Mouse (Mus musculus) heart, postnatal 0 days (tissue): ENCODE data around the gene Mab21l2. TPM values are rescaled to one million over a fixed set of nuclear protein-coding genes. Genes with fewer than 3 reads are reported as not detected.

ENCODE experiments used
- ATAC-seq: fragments of 200-750 bp; cut with Nextera tagmentation; 2 replicates; pipeline ENCODE4 v1.8.0; 2017; ENCODE audit warnings: low read depth, moderate number of reproducible peaks, moderate library complexity; ENCODE audit not compliant: insufficient read depth
- DNase-seq: peaks from one replicate; pipeline ENCODE4 v3.0.0-alpha.2; 2016; ENCODE audit warnings: low spot score
- H3K27ac ChIP-seq: fragments of 300-500 bp; sonication (generic); 2 replicates; pipeline ENCODE4 v1.5.1; 2014; ENCODE audit warnings: low read depth, mild to moderate bottlenecking
- H3K27me3 ChIP-seq: fragments of 300-500 bp; sonication (generic); 2 replicates; pipeline ENCODE4 v1.6.1; 2014; ENCODE audit warnings: low read length, mixed read lengths; ENCODE audit not compliant: control insufficient read depth, insufficient read depth
- H3K36me3 ChIP-seq: fragments of 300-500 bp; sonication (generic); replicated peaks from 2 replicates; pipeline ENCODE4 v1.6.1; 2014; ENCODE audit warnings: low read length, mixed read lengths; ENCODE audit not compliant: control insufficient read depth, insufficient read depth
- H3K4me1 ChIP-seq: fragments of 300-500 bp; sonication (generic); 2 replicates; pipeline ENCODE4 v1.6.1; 2014; ENCODE audit warnings: antibody characterized with exemption; ENCODE audit not compliant: control insufficient read depth, insufficient read depth
- H3K4me2 ChIP-seq: fragments of 300-500 bp; sonication (generic); 2 replicates; pipeline ENCODE4 v1.6.1; 2014; ENCODE audit warnings: low read depth, mild to moderate bottlenecking, low read length, moderate library complexity
- H3K4me3 ChIP-seq: fragments of 300-500 bp; sonication (generic); 2 replicates; pipeline ENCODE4 v1.5.1; 2014; ENCODE audit warnings: low read depth, low read length
- H3K9ac ChIP-seq: fragments of 300-500 bp; sonication (generic); replicated peaks from 2 replicates; pipeline ENCODE4 v1.6.1; 2014; ENCODE audit warnings: low read depth, low read length, mixed read lengths
- H3K9me3 ChIP-seq: fragments of 300-500 bp; sonication (generic); replicated peaks from 2 replicates; pipeline ENCODE4 v1.6.1; 2016; ENCODE audit warnings: low read length; ENCODE audit not compliant: control insufficient read depth
- CTCF ChIP-seq: IDR thresholded peaks from 2 replicates; pipeline ENCODE4 v1.5.1; 2016; ENCODE audit warnings: antibody characterized with exemption, control low read depth, low read depth
- EP300 ChIP-seq: IDR thresholded peaks from 2 replicates; pipeline ENCODE4 v1.6.1; 2016; ENCODE audit warnings: antibody characterized with exemption, low read depth
- WGBS: fragments of 180-500 bp; shearing (Covaris S2); extraction: QIAGEN DNeasy Blood & Tissue Kit; methylation state at CpG from one replicate; pipeline ENCODE4 v1.1.7; 2014; 5-methylcytosine and 5-hydroxymethylcytosine counted together
- polyA plus RNA-seq: library from polyadenylated mRNA; unstranded; fragments of >200 nt; fragmentation: Nextera tagmentation; extraction: Ambion mirVana; gene quantifications from 2 replicates; pipeline ENCODE4 v1.2.1, GENCODE M21; 2015
- total RNA-seq: library from RNA; depleted of rRNA; stranded (reverse); fragments of >200 nt; gene quantifications from 2 replicates; pipeline ENCODE4 v1.2.3, GENCODE M21; 2014; ENCODE audit warnings: low replicate concordance

The Mab21l2 gene
- total and polyA plus RNA-seq, 2 experiments from 2014 or later = 0.27 to 0.53 TPM

- no peak overlapping the region for H3K4me3 ChIP-seq
- TF ChIP-seq CTCF (no peak), EP300 (no peak)
- DNase-seq (no peak), ATAC-seq (no peak)
- no peaks in the 10 kb centered on the region for H3K9me3 ChIP-seq
- H3K4me2 ChIP-seq = no peak overlapping the region
- no peak overlapping the region for H3K9ac ChIP-seq
- no peaks in the 10 kb centered on the region for H3K36me3 ChIP-seq
- 86% methylated on average over 1 of the region's 1 CpGs for WGBS
- H3K4me1 ChIP-seq = no peaks in the 10 kb centered on the region
- no peak overlapping the region for H3K27ac ChIP-seq
- H3K27me3 ChIP-seq = no peaks in the 10 kb centered on the region
Observed at GRCm38 (mm10) chr3:86536751-86537150, 11.7 kb downstream of the Mab21l2 start.

GRCm38 (mm10) chr3:86531531-86532269 is 16.7 kb downstream of the Mab21l2 start:
- Histone ChIP-seq H3K9ac (no peak overlapping the region), H3K27ac (no peak overlapping the region), H3K4me1 (no peaks in the 10 kb centered on the region), H3K36me3 (no peaks in the 10 kb centered on the region), H3K9me3 (no peaks in the 10 kb centered on the region), H3K27me3 (no peaks in the 10 kb centered on the region), H3K4me3 (no peak overlapping the region), H3K4me2 (no peak overlapping the region)
- DNase-seq = no peak
- TF ChIP-seq CTCF (no peak), EP300 (no peak)
- 64% methylated on average over 16 of the region's 16 CpGs for WGBS
- no peak for ATAC-seq

DNA sequence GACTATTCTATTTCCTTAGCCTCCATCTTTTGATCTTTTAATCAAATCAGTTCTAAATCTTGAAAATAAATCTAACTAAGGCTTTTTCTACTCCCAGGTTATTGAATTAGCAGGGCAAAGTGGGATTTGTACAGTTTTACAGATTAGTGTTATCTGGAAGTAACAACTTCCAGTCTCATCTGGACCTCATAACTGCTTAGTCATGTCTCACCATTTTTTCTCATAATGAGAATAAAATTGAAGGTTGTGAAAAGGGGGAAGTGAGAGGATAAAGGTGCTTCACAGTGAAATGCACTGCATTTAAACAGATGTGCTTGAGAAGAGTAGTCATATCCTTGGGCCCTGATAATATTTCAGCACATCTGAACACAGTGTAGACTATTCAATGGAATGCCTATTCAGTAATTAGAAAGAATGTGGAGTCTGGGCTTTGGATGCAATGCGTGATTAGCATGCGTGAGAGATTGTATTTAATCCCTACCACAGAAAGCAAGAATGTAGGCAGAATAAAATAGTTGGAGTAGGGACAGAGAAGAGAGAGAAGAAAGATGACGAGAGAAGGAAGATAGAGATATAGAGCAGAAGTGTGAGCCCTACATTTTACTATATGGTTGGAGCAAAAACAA is 25.4 kb downstream of the Mab21l2 start:
- ATAC-seq (no peak), DNase-seq (no peak)
- WGBS = 62% methylated on average over 3 of the region's 3 CpGs
- Histone ChIP-seq H3K9me3 (no peaks in the 10 kb centered on the region), H3K4me2 (no peak overlapping the region), H3K4me3 (no peak overlapping the region), H3K9ac (no peak overlapping the region), H3K36me3 (no peaks in the 10 kb centered on the region), H3K27me3 (no peaks in the 10 kb centered on the region), H3K27ac (no peak overlapping the region), H3K4me1 (no peaks in the 10 kb centered on the region)
- no peak for TF ChIP-seq EP300
- TF ChIP-seq CTCF = no peak

DNA sequence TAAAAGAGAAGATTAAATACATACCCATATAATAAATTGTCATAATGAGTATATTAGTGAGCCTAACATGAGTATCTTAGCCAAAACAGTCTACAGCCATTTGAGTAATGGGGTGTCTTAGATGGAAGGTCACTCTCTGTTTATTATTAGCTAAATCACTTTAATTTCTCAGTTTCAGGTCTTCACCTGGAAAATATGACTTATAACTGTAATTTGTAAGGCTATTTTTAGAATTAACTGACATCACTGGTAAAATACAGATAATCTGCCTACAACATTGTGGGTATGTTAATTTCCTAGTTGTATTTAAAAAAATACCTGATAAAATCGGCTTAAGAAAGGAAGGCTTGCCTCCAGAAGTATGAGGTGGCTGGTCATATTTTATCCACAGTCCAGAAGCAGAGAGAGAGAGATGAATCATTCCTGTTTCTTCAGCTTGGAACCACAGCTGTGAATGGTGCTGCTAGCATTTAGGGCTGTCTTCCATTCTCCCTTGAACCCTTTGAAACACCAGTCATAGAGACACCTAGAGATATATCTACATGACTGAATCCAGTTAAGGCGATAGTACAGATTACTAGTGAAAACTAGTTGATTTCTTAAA is 29.8 kb downstream of the Mab21l2 start:
- no peak for TF ChIP-seq EP300
- no peak for TF ChIP-seq CTCF
- Histone ChIP-seq H3K4me3 (no peak overlapping the region), H3K9me3 (no peaks in the 10 kb centered on the region), H3K27ac (no peak overlapping the region), H3K4me1 (no peaks in the 10 kb centered on the region), H3K27me3 (no peaks in the 10 kb centered on the region), H3K9ac (no peak overlapping the region), H3K4me2 (no peak overlapping the region), H3K36me3 (no peaks in the 10 kb centered on the region)
- DNase-seq (no peak), ATAC-seq (no peak)
- 66% methylated on average over 2 of the region's 2 CpGs for WGBS

GRCm38 (mm10) chr3:86500586-86500985 is 47.8 kb downstream of the Mab21l2 start:
- Histone ChIP-seq H3K27ac (no peak overlapping the region), H3K9ac (no peak overlapping the region), H3K36me3 (no peaks in the 10 kb centered on the region), H3K4me2 (no peak overlapping the region), H3K4me3 (no peak overlapping the region), H3K27me3 (no peaks in the 10 kb centered on the region), H3K4me1 (no peaks in the 10 kb centered on the region), H3K9me3 (no peaks in the 10 kb centered on the region)
- ATAC-seq (no peak), DNase-seq (no peak)
- TF ChIP-seq EP300 (no peak), CTCF (no peak)
